Mouse (Mus musculus) embryonic facial prominence, embryonic 14.5 days (tissue): ENCODE data around the gene Eef1a2. TPM values are rescaled to one million over a fixed set of nuclear protein-coding genes. Genes with fewer than 3 reads are reported as not detected.

Experiments
- ATAC-seq: fragments of 200-750 bp; cut with Nextera tagmentation; 2 replicates; pipeline ENCODE4 v1.8.0; 2017; ENCODE audit warnings: low read depth, moderate number of reproducible peaks, moderate TSS enrichment
- DNase-seq: peaks from one replicate; pipeline ENCODE4 v3.0.0-alpha.2; 2015; ENCODE audit warnings: low spot score
- H3K27ac ChIP-seq: fragments of 300-500 bp; sonication (generic); replicated peaks from 2 replicates; pipeline ENCODE4 v1.5.1; 2014; ENCODE audit warnings: low read depth, mild to moderate bottlenecking, low read length, moderate library complexity
- H3K27me3 ChIP-seq: fragments of 300-500 bp; sonication (generic); replicated peaks from 2 replicates; pipeline ENCODE4 v1.6.1; 2014; ENCODE audit warnings: low read length; ENCODE audit not compliant: control insufficient read depth, insufficient read depth
- H3K36me3 ChIP-seq: fragments of 300-500 bp; sonication (generic); 2 replicates; pipeline ENCODE4 v1.6.1; 2014; ENCODE audit warnings: low read length, mixed read lengths; ENCODE audit not compliant: control insufficient read depth, insufficient read depth
- H3K4me1 ChIP-seq: fragments of 300-500 bp; sonication (generic); 2 replicates; pipeline ENCODE4 v1.6.1; 2014; ENCODE audit warnings: antibody characterized with exemption, low read length; ENCODE audit not compliant: control insufficient read depth, insufficient read depth
- H3K4me2 ChIP-seq: fragments of 300-500 bp; sonication (generic); 2 replicates; pipeline ENCODE4 v1.6.1; 2014; ENCODE audit warnings: low read depth, mild to moderate bottlenecking, low read length, moderate library complexity, mixed read lengths
- H3K4me3 ChIP-seq: fragments of 300-500 bp; sonication (generic); 2 replicates; pipeline ENCODE4 v1.5.1; 2014; ENCODE audit warnings: low read depth, mild to moderate bottlenecking, low read length
- H3K9ac ChIP-seq: fragments of 300-500 bp; sonication (generic); 2 replicates; pipeline ENCODE4 v1.6.1; 2014; ENCODE audit warnings: low read depth, mild to moderate bottlenecking, low read length, moderate library complexity, mixed read lengths
- H3K9me3 ChIP-seq: fragments of 300-500 bp; sonication (generic); 2 replicates; pipeline ENCODE4 v1.6.1; 2016; ENCODE audit warnings: low read length; ENCODE audit not compliant: control insufficient read depth
- WGBS: fragments of 180-500 bp; shearing (Covaris S2); extraction: QIAGEN DNeasy Blood & Tissue Kit; methylation state at CpG from one replicate; pipeline ENCODE4 v1.1.7; 2014; 5-methylcytosine and 5-hydroxymethylcytosine counted together
- polyA plus RNA-seq: library from polyadenylated mRNA; unstranded; fragments of >200 nt; fragmentation: Nextera tagmentation; extraction: Ambion mirVana; gene quantifications from 2 replicates; pipeline ENCODE4 v1.2.1, GENCODE M21; 2014

Gene Eef1a2
- polyA plus RNA-seq, 1 experiment from 2014 or later, result 1.0 TPM

DNA sequence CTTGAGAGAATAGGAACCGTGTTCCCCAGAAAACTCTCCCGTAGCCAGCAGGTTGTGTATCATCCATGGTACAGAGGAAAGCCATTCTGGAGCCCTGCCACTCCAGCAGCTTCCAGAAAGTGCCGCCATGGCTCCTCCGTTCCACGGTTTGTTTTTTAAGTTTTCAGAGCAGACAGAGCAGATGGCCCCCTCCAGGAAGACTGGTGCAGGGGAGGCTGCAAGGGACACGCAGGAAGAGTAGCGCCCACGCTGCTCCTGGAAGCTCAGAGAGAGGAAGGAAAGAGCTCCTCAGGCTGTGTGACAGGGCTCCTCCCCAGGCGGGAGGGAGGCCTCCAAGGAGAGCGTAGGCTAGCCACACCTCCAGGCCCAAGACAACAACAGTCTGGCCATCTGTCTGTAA is 36.9 kb downstream of the Eef1a2 start:
- Histone ChIP-seq H3K4me3 (no peak overlapping the region), H3K27ac (no peak overlapping the region), H3K27me3 (no peaks in the 10 kb centered on the region; the same call in 1 of the 2 replicates), H3K9ac (no peak overlapping the region), H3K4me1 (no peaks in the 10 kb centered on the region), H3K4me2 (no peak overlapping the region), H3K9me3 (no peaks in the 10 kb centered on the region), H3K36me3 (no peaks in the 10 kb centered on the region)
- DNase-seq (no peak), ATAC-seq (no peak)
- WGBS, result 26% methylated on average over 10 of the region's 10 CpGs

DNA sequence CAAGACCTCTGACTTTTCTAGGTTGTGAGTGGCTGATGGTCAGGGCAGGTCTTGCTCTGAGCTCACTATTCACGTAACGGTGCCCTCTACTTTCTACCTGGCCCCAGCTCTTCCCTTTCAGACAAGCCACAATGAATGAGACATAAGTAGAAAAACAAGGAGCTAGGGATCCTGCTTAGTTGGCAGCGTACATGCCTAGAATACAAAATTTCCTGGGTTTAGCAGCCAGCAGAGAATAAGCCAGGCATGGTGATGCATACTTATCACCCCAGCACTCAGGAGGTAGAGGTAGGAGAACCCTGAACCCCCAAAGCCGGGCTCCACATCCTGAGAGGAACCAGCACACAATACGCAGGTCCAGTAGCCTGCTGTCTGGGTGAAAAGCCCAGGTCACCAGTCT is 40.4 kb downstream of the Eef1a2 start:
- ATAC-seq, result no peak
- no peak for DNase-seq
- Histone ChIP-seq H3K9ac (no peak overlapping the region), H3K4me2 (no peak overlapping the region), H3K9me3 (no peaks in the 10 kb centered on the region), H3K4me3 (no peak overlapping the region), H3K4me1 (no peaks in the 10 kb centered on the region), H3K36me3 (no peaks in the 10 kb centered on the region), H3K27ac (no peak overlapping the region), H3K27me3 (no peaks in the 10 kb centered on the region; the same call in 1 of the 2 replicates)
- WGBS, result 88% methylated on average over 5 of the region's 5 CpGs

DNA sequence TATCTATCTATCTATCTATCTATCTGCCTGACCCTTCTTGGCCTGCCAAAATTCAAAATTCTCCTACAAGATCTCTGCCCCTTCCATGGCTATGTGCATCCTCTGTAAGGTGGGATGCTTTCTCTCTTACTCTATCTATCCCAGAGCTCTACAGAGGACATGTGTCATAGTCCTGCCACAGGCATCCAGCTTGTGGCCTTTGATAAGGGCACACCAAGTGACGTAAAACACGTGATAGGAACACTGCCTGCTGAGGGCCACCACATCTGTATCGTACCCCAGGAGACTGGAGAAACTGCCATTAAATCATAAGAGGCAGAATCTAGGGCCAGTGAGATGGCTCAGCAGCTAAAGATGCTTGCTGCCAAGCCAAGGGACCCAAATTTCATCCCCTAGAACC is 41.4 kb downstream of the Eef1a2 start:
- Histone ChIP-seq H3K27ac (no peak overlapping the region), H3K27me3 (no peaks in the 10 kb centered on the region; the same call in 1 of the 2 replicates), H3K4me2 (no peak overlapping the region), H3K4me1 (no peaks in the 10 kb centered on the region), H3K9ac (no peak overlapping the region), H3K9me3 (no peaks in the 10 kb centered on the region), H3K36me3 (no peaks in the 10 kb centered on the region), H3K4me3 (no peak overlapping the region)
- WGBS, result 84% methylated on average over 3 of the region's 3 CpGs
- ATAC-seq (no peak), DNase-seq (no peak)

DNA sequence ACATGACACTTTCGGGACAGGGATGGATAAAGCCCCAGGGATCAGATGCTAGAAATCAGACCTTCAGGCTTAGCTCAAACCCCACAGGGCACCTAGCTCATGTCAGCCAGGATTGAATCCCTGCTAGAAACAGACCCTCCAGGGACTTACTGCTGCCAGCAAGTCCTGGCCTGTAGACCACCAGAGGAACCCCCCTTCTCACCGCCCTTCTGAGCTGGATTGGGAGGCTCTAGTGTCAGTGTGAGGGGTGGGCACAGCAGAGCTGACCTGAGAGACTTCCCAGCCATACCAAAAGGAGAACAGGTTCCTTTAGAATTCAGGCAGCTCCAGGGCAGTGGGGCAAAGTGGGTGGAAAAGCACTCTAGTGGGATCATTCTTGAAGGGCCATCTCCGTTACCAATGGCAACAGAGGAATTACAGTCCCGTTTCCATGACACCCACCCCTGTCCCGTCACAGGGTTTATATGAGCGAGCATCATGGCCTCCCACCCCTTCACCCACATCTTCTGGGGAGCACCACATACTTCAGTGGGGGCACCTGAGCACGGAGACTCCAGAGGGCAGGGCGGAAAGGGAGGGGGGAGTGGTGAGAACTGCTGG is 43.0 kb downstream of the Eef1a2 start:
- WGBS, result 69% methylated on average over 8 of the region's 8 CpGs
- H3K27me3 ChIP-seq, result no peaks in the 10 kb centered on the region; the same call in 1 of the 2 replicates
- no peak overlapping the region for H3K4me3 ChIP-seq
- no peaks in the 10 kb centered on the region for H3K4me1 ChIP-seq
- H3K9ac ChIP-seq, result no peak overlapping the region
- H3K36me3 ChIP-seq, result no peaks in the 10 kb centered on the region
- H3K27ac ChIP-seq, result no peak overlapping the region
- DNase-seq (no peak), ATAC-seq (no peak)
- H3K4me2 ChIP-seq, result no peak overlapping the region
- no peaks in the 10 kb centered on the region for H3K9me3 ChIP-seq

DNA sequence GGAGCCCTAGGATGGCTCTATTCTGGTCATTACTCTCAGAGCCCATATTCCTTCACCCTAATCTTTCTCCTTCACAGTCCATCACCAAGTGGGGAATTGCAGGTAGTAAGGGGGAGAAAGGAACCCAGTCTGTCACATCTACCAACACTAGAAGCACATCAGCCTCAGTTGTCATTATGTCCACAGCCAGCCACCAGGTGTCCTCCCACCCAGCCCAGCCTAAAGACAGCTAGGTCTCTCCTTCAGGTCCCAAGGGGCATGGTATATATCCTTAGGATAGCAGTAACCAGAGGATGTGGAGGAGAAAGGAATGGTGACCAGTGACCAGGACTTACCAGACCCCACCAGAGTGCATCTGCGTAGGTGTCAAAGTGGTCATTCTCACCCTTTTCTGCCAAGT is 45.1 kb downstream of the Eef1a2 start:
- Histone ChIP-seq H3K27ac (no peak overlapping the region), H3K36me3 (no peaks in the 10 kb centered on the region), H3K9ac (no peak overlapping the region), H3K4me2 (no peak overlapping the region), H3K4me3 (no peak overlapping the region), H3K27me3 (no peaks in the 10 kb centered on the region), H3K4me1 (no peaks in the 10 kb centered on the region), H3K9me3 (no peaks in the 10 kb centered on the region)
- ATAC-seq, result no peak
- no peak for DNase-seq
- WGBS, result 100% methylated on average over 1 of the region's 1 CpGs

DNA sequence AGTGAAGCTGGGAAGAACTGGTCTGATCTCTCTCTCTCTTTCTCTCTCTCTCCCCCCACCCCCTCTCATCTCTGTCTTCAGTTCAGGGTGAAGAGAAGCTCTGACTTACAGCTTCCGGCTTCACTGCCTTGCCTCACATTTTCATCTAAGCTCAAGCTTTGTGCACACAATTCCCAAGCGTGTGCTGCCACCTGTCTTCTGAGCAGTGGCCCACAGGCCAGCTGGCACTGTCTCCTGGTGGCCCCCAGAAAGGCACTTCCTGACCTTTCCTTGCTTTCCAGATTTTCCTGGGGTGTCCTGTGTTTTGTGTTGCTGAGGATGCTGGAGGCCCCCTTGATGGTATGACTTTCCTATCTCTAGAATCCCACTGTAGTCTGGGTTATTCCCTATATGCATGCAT is 52.7 kb downstream of the Eef1a2 start:
- 48% methylated on average over 2 of the region's 2 CpGs for WGBS
- H3K9ac ChIP-seq, result no peak overlapping the region
- H3K9me3 ChIP-seq, result no peaks in the 10 kb centered on the region
- no peak for ATAC-seq
- no peaks in the 10 kb centered on the region for H3K4me1 ChIP-seq
- no peaks in the 10 kb centered on the region for H3K36me3 ChIP-seq
- H3K27me3 ChIP-seq, result no peaks in the 10 kb centered on the region
- no peak overlapping the region for H3K4me2 ChIP-seq
- DNase-seq, result no peak
- H3K27ac ChIP-seq, result no peak overlapping the region
- H3K4me3 ChIP-seq, result no peak overlapping the region

DNA sequence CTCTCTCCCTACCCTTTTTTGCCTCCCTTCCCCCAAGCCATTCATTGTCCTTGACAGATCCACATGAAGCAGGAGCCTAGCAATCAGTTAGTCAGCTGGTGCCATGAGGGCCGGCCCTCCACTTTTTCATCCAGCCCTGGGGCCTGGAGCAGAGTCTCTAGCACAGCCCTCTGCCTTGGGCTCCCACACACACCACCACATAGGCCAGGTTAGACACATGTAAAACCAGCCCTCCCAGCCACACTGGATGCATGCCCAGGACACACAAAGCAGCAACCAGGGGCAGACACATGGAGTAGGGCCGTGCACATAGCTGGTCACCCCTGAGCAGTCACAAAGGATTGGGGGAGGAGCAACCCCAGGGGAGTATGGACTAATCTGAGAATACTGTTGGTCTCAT is 54.7 kb downstream of the Eef1a2 start:
- H3K36me3 ChIP-seq, result no peaks in the 10 kb centered on the region
- no peak for DNase-seq
- no peak overlapping the region for H3K27ac ChIP-seq
- H3K9me3 ChIP-seq, result no peaks in the 10 kb centered on the region
- H3K4me1 ChIP-seq, result no peaks in the 10 kb centered on the region
- no peak overlapping the region for H3K4me2 ChIP-seq
- H3K4me3 ChIP-seq, result no peak overlapping the region
- H3K9ac ChIP-seq, result no peak overlapping the region
- 40% methylated on average over 2 of the region's 2 CpGs for WGBS
- H3K27me3 ChIP-seq, result no peaks in the 10 kb centered on the region
- ATAC-seq, result no peak

DNA sequence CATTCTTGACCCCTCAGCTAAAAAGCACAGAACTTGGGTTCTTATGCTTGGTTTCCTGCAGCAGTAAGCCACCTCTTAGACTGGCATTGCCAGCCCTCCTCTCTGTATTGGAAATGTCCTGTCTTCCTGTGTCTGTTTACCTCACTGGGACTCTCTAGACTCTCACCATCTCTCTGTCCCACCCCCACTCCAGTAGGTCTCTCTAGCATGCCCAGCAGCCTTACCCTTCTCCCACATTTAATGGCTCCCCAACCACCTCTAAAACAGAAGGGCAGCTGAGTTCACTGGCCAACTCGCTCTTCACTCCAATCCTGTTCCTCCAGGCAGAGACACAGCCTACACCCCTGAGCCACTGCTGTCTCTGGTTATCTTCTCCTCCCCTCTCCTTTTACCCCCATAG is 55.2 kb downstream of the Eef1a2 start:
- Histone ChIP-seq H3K9ac (no peak overlapping the region), H3K36me3 (no peaks in the 10 kb centered on the region), H3K9me3 (no peaks in the 10 kb centered on the region), H3K4me3 (no peak overlapping the region), H3K27me3 (no peaks in the 10 kb centered on the region), H3K4me2 (no peak overlapping the region), H3K27ac (no peak overlapping the region), H3K4me1 (no peaks in the 10 kb centered on the region)
- DNase-seq, result no peak
- 69% methylated on average over 1 of the region's 1 CpGs for WGBS
- no peak for ATAC-seq

DNA sequence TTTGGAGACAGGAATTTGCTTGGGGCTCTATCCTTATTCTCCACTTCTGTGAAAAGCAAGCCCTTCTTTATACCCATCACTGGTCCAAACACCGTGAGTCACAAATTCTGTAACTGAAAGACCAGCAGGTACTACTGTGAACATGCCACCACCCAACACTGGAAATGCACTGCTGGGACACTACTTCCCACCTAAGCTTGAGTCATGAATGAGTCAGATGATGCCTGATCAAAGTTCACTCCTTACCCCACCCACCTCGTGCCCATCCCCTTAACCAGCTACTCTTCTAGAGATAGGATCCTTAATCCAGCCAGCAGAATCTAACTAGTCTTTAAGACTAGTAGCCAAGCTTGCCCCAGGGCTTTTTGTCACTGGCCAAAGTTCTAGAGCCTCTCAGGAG is 56.7 kb downstream of the Eef1a2 start:
- 89% methylated on average over 2 of the region's 2 CpGs for WGBS
- H3K9me3 ChIP-seq, result no peaks in the 10 kb centered on the region
- DNase-seq (no peak), ATAC-seq (no peak)
- no peaks in the 10 kb centered on the region for H3K27me3 ChIP-seq
- H3K4me3 ChIP-seq, result no peak overlapping the region
- H3K4me2 ChIP-seq, result no peak overlapping the region
- no peak overlapping the region for H3K27ac ChIP-seq
- no peak overlapping the region for H3K9ac ChIP-seq
- no peaks in the 10 kb centered on the region for H3K36me3 ChIP-seq
- no peaks in the 10 kb centered on the region for H3K4me1 ChIP-seq
